Mouse (Mus musculus) olfactory bulb, adult 2 months (tissue): ENCODE data around the gene Mlxipl.

ENCODE experiments used
- CTCF ChIP-seq: fragments of 200-500 bp; IDR thresholded peaks from 2 replicates; pipeline ENCODE4 v1.5.1; 2012; ENCODE audit warnings: low read depth, mild to moderate bottlenecking, low read length, moderate library complexity; ENCODE audit not compliant: insufficient read depth
- POLR2A ChIP-seq: fragments of 200-500 bp; IDR thresholded peaks from 2 replicates; pipeline ENCODE4 v1.6.1; 2012; ENCODE audit warnings: mild to moderate bottlenecking, low read depth, low read length, moderate library complexity; ENCODE audit not compliant: insufficient read depth

DNA sequence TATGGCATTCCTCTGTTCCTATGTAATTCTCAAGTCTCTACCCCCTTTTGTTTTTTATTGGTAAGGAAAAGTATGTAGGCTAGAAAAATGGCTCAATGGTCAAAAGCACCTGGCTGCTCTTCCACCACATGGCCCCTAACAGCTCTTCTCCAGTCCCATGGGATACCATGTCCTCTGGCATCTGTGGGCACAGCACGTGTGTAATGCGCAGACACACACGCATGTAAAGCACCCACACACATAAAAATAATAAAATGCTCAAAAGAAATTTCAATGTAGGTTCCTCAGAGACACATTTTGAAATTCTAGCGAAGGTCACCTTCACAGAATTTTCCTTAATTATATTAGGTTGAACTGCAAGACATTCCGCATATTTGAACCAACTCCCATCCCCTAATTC, 79.8 kb downstream of the Mlxipl start:
- TF ChIP-seq CTCF (no peak), POLR2A (no peak)
